Mouse (Mus musculus): ENCODE results near the gene St3gal3.
A peak's percentile ranks its signal among the peaks of the same experiment; 100 is the strongest.

Gene St3gal3

DNA sequence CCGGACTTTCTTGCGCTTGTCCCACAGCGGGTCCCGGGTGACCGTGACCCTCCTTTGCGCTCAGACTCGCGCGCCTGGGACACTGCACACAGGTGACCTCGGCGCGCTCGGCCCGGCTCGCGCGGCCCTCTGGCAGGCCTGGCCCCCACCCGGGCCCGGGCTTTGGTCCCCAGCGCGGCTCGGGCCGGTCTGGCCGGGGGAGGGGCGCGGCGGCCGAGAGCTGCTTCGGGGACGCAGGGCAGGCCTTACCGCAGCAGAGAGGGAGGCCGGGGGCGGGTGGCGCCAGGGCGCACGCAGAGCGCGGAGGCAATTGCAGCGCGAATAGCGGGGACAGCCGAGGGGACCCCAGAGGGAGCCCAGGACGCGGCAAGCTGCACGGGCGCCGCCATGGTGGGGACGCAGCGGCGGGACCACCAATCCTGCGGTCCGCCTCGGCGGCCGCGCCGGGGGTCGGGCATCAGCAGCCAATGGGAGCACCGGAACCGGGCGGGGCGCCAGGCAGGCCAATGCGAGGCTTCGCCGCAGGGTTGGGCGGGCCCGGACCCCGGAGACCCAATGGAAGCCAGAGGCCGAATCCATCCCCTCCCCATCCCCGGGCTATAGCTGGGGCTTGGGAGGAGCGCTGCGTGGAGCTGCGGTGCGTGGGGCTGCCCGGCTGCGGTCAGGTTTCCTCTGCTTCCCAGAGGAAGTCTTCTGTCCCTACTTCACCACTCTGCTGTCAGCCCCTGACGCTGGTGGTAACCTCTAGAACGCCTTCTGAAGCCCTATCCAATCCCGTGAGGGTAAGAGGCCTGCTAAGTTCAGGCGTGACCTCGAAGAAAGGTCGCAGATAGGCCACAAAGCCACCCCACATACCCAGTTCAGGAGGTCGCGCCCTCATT, at the start of gene St3gal3:
Gene St3gal3, minus strand, starts transcription at position 430 of the 881 bp plus-strand sequence.
- peak; percentile 99 for DNase-seq (ENCODE audit: low spot score)

DNA sequence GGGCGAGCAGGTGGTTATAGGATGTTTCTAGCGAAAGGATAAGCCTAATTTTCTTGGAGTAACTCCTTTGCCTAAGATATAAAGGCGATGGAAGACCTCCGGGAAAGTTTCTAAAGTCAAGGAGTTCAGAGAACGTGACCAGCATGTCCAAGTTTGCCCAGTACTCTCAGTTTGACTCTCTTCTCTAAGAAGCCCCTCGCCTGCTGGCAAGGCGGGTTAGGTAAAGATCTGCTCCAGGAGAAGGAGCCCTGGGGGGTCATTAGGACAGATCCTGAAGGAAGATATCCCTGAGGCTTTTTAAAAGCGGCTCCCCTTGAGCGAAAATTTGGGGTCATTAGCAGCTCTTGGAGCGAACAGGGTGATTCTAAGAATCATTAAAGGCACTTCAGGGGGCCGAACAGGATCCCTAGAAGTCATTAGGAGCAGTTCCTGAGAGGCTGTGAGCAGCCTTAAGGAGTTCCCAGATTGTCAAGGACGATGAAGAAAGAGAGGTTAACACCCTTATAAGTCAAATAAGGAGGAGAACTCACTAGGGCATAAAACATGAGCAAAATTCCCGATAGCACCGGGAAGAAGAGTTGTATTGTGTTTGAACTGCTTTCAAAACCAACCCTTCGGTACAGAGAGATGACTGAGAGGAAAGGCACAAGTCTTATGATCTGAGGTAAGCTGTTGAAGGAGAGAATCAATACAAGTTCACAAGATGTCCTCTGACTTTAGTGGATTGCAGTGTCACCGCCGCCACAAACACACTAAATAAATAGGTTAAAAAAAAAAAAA, 45.8 kb upstream of the St3gal3 start:
- DNase-seq (ENCODE audit: low spot score), result peak; percentile 12

DNA sequence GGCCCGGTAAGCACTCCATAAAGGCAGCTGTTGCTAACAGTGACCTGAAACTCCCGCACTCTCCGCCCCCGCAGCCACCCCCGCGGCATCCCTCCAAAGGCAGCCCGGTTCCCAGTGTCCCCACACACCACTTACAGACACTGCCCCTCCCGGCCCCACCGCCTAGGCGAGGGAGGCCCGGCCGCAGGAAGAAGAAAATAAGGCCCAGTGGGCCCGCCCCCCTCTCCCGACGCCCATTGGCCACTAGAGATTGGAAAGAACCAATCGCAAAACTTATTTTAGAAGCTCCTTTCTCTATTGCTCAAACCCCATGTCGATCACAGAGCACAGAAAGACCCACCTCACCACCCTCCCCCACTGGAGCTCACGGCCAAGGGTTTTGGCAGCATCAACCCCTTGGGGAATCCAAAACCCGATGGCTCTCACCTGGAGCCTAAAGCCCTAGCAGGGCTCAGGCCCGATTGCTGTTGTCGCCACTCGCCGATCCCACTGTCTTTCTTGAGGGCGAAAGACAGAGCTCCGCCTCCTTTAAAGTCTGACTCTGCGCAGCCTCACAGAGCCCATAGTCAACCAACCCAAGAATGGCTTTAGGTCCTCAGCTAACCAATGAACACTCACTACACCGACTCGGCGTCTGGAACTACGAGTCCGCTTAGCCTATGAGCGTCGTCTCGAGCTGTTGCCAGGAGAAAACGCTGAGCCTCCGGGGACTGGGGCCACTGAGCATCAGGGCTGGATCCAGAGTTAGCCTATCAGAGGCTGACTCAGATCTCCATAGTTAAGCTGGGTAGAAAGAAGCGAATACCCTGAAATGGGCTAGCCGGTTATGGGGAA, 45.0 kb upstream of the St3gal3 start, which contains the start of gene Kdm4a:
Gene Kdm4a, minus strand, starts transcription at position 577 of the 834 bp plus-strand sequence.
- DNase-seq (ENCODE audit: low spot score), result peak; percentile 83

DNA sequence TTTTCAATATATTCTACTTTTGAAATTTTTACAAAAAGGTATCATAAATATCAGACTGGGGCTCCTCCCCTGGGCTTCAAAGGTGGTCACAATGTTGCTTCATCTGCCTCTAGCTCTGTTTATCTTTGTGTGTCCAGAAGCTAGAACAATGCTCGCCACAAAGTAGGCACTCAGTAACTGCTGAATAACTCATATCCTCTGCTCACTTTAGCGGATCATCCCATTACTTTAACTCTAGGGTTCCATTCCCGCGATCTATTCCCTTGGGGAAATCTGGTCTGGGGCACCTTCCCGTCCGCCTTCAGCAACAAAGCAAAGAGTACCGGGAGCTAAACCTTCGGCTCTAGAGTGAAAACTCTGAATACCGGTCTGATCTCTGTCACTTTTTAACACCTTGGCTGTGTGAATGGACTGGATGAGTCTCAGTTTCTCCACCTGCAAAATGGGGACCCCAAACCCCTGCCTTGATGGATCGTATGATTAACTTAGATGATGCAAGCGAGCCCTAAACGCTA, 44.3 kb upstream of the St3gal3 start:
- DNase-seq (ENCODE audit: low spot score), result no peak

DNA sequence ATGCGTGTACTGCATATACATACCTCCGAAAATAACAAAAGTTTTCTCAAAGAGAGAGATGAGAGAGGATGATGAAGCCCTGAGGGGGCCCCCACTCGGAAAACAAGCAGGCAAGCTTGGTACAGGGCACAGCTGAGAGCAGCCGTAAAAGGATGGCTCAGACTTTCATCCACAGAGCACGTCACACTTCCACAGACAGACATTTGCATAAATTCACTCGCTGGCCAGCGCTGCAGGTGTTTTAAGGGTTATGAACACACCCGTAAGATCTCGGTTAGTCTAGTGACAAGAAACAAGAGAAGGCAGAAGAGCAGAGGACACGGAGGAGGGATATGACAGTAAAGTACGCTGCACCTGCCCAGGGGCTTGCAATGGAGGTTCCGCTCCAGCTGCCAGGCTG, 37.7 kb upstream of the St3gal3 start:
- DNase-seq (ENCODE audit: low spot score), result no peak

DNA sequence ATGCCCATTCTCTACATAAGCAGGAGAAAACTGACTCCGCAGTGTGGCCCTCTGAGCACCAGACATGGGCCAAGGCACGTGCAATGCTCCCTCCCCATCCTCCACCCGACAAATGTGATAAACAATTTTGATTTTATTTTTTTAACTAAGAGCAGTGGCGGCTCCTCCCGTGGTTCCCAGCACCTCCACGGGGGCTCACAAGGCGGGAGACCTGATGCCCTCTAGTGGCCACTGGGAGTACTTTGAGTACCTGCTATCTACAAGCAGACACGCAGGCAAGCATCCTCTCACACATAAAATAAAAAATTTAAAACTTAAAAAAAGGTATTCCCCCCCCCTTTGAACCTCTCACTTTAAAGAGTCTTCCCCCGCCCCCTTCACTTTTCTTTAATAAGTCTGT, 36.3 kb upstream of the St3gal3 start:
- DNase-seq (ENCODE audit: low spot score), result no peak

DNA sequence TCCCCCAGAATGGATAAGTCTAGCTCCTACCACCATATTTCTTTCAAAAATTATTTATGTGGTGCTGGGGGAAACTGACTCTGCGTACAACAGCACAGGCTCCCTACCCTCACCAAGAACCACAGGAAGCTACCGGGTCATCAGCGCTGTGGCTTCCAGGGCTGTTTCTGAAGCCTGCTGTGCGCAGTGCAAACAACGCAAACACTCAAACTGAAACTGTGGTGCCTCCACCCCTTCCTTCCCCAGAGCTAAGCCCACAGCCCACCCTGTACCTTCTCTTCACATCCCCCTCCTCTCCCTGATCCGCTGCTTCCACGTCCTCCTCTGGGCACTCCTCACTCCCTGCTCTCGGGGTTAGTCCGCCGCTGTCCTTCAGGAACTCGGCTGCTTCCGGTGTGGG, 27.4 kb upstream of the St3gal3 start:
- no peak for DNase-seq (ENCODE audit: low spot score)

DNA sequence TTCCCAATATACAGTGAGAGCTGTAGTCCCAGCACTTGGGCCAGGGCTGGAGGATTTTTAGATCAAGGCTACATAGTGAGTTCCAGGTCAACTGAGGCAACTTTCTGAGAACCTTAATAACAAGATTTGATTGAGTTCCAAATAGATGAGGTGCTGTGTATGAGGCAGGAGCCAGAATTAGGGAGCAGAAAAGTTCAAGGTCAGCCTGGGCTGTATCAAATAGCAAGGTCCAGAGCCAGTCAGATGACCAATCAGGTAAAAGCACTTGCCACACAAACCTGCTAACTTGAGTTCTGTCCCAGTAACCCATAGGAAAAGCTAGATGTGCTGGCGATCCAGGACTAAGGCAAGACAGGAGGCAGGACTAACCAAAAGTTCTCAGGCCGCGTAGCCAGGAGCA, 23.0 kb upstream of the St3gal3 start:
- no peak for DNase-seq (ENCODE audit: low spot score)

DNA sequence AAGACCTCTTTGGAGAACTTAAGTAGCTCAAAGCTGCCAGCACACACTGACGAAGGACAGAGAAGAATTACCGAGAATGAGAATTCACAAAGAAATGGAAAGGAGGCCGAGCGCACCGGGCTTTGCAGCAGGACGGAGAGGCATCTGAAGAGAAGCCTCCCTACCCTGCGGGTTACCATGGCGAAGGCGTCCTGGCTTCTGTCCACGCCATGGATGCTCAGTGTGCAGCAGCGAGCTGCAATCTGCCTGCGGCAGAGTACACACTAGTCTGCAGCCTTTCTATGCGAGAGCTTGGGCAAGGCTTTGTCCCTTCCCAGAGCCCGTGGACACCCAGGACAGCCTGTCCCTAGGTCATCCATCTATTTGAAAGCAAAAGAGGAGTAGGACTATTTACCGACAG, 21.8 kb upstream of the St3gal3 start:
- no peak for DNase-seq (ENCODE audit: low spot score)

DNA sequence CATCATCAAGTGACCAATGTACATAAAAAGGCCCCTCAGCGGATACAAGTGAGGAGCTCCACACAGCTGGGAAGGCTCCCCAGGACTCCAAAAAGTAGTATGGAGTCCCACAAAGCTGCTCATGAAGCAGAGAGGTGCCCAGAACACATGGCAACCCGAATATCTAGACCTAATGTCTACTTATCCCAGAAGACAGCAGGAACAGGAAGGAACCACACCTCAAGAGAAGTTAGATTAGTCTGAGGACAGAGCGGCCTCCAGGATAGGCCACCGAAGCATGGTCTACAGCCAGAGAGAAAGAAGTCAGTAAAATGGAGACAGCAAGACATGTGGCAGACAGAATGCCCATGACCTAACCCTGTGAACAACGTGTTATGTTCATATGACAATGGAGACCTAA, 20.2 kb upstream of the St3gal3 start:
- DNase-seq (ENCODE audit: low spot score), result no peak

DNA sequence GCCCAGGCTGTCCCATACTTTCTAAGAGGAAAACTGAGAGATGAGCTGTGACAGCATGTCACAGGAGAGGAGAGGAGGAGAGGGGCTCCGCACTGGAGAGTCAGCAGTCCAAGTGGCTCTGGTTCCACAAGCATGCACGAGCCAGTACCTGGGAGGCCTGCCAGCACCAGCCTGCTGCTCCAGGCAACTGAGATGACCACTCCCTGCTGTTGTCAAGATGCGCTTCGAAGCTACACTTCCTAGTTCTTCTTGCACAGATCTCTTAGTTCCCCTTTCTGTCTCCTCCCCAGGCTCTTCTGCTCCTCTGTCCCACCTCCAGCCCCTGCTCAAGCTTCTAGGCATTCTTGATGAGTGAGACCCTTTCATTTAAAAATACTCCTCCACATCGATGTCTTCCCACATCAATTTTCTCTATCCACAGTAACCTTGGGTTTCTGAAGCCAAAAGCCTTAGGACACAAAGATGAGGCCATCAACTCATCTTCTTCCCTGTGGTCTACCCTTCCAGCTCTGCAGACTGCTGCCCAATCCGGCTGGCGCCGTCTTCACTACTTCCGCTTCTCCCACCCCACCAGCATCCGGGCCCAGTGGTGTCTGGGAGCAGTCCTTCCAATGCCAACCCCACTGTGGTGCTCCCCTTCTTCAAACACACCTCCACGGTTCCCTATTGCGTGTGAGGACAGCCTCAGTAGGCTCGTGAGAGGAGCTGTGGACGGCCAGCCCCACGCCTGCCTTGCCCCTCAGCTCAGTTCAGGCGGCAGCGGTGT, 17.5 kb upstream of the St3gal3 start:
- no peak for DNase-seq (ENCODE audit: low spot score)

DNA sequence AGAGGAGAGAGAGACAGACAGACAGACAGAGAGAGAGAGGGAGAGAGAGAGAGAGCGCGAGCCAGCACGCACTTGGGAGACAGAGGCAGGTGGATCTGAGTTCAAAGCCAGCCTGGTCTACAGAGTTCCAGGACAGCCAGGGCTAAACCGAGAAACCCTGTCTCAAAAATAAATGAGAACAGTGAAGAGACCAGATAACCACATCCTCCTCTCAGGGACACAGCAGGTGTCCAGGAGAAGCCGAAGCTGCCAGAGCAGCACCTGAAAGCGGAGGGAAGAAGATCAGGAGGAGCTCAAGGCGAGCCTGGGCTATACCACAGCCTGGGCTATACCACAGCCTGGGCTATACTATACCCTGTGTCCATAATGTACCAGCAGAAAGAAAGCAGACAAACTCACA, 16.1 kb upstream of the St3gal3 start:
- DNase-seq (ENCODE audit: low spot score), result no peak

DNA sequence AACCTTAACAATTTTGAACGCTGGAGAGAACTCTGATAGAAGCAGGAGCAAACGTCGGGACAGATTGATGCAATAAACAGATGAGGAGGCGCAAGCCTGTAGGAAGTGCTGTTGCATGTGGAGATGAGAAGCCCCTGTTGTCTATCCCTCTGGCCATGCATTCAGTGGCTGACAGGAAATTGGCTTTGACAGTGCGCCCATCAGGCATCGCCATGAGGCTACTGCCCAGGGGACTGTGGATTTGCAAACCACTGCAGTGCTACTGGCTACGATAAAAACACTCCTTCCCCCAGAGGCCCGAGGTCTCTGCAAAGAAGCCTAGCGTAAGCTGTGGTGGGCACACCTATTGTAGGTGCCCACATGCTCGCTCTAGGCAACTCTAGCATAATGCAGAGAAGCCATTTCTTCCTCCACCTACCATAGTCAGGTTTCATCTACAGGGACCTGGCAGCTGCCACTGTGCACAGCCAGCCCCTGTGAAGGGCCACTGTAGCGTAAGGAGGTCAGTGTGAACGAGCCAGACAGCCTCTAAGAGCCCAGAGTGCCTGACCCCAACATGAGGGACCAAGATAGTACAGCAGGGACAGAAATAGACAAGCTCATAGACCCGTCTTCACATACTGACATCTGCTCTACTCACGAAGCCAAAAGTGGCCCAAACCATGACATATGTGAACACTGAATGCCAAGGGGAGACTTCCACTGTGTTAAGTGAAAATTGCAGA, 15.4 kb upstream of the St3gal3 start:
- no peak for DNase-seq (ENCODE audit: low spot score)

DNA sequence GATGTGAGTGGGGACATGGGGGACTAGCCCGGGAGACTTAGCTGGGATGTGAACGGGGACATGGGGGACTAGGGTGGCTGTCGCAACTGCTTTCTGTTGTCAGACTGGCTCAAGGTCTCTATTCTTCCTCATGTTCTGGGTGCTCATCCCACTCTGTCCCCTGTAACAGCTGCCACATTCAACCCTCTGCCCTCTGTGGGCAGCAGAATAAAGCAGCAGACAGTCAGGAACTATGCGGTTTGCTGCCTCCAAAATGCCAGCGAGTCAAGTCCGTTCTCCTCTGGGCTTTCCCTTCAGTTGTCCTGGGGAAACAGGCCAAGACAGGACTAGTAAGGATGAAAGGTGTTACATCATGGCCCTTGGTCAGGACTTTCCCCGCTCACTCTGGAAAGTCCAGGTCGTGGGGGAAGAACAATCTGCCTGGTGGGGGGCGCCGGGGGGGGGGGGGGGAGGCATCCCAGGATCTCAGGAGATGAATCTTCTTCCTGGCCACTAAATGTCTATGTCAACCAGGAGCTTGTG, 14.4 kb upstream of the St3gal3 start:
- no peak for DNase-seq (ENCODE audit: low spot score)

DNA sequence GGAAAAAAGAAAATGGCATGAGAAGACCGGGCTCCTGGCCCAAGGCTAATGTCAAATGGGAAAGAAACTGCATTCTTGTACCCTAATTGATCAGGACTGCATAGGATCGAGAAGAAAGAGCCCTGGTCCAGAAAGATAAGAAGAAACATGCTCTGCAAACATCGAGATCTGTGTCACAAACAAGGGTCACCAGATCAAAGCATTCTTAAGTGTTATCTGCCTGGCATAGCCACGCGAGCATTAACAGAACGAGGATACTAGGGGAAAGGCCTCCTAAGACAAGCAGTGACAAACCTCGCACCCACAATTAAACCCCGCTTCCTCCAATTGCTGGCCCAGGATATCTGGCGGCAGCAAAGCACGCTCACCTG, 13.6 kb upstream of the St3gal3 start:
- no peak for DNase-seq (ENCODE audit: low spot score)

DNA sequence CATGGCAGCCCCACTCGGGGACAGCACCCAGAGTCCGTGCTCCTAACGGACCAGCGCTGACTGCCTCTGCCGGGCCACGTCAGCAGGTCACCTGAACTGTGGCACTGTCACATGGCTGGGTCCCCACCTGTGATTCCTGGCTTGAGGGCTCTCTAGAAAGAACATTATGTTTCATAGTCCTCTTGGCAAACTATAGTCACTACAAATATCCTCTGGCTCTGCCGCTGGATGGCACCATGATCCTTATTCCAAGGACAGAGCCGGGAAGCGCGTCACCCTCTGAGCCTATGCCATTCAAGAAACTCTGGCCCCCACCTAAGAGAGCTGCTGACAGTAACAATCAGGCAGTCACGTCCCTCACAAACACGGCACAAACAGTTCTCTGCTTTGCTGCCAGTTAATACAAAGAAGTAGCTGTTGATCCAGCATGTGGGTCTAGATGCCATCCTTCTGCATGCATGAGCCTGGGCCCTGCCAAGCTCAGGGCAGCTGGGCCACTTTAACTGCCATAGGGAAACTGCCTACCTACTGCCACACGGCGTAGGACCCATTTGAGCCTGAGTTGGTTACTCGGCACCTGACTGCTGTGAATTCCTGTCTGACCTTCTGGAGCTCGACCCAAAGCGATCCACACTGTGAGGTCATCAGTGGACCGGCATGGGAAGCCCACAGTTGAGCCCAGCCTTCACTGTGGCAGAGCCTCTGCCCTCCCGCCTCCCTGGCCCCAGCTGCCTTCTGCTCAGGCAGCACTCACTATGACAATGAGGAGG, 13.0 kb upstream of the St3gal3 start:
- no peak for DNase-seq (ENCODE audit: low spot score)

DNA sequence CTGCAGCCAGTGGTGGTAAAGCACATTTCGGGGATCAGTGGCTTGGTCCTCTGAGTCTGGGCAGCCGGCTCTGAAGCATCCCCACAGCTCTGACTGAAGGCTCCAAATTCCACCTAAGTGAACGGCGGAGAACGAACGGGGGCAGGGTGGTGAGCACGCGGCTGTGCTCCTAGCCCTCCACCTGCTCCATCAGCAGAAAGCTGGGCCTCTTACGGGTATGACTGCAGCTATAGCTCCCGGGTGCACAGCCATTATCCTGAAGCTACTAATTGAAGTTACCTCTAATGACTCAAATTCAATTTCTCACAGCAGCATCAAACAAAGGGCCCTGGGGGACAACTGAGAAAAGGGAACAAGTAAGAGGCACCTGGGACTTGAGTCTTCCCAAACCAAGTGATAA, 12.4 kb upstream of the St3gal3 start:
- DNase-seq (ENCODE audit: low spot score), result no peak

DNA sequence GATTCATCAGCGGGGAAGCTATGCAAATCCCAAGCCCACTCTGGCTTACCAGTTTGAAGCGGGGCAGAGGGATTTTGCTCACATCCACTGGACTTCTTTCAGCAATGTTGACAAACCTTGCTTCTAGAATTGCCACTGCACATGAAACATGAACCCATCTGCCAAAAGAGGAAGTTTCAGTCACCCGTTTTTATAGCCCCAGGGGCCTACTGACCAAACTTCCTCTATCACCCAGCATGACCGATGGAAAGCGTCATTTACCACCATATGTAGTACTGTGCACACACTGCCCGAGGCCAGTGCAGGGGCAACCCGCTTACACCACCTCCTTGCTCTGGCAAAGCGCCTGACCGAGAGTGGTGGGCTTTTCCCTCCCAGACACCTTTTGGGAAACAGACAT, 9.6 kb upstream of the St3gal3 start:
- no peak for DNase-seq (ENCODE audit: low spot score)

DNA sequence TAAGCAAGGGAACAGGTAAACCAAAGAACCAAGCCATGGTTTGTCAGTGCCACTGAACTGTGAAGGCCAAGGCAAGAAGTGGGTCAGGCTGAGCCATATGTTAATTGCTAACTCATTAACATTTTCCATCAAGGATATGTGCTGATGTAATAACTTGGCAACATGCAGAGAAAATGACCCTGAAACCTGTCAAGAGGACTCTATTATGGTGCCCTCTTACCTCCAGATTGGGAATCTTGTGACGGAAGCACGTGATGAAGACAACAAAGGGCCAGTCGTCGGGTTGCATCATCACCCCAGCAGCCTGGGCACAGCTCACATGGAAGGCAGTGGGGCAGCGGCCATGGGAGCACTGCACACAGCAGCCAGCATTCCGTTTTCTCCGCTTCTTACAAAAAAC, 9.0 kb upstream of the St3gal3 start:
- DNase-seq (ENCODE audit: low spot score), result no peak

DNA sequence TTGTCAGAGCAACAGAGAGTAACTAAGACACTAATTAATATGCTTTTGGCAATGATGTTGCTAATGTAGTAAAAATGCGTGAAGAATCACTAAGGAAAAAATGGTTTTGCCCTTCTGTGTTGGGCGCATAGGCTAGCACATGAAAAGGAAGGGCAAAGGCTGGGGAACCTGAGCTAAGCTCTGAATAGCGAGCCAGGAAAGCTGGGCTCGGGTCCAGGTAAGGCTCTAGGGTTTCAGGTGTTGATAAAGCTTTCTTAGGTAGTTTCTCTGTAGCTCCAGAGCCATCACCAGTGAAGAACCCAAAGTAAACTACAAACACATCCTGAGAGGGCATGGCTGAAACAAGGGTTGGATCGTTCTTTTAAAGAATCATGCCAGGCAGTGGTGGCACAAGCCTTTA, 6.8 kb upstream of the St3gal3 start:
- no peak for DNase-seq (ENCODE audit: low spot score)

All from ovary, postnatal 10 days (tissue).